Mouse (Mus musculus): ENCODE results near the gene Ackr3. TPM values are rescaled to one million over a fixed set of nuclear protein-coding genes. Genes with fewer than 3 reads are reported as not detected.

Gene Ackr3
- total RNA-seq (2017) = 8.7 TPM in 1 of 3 replicates, not detected in the others

GRCm38 (mm10) chr1:90203783-90204690 is at the start of gene Ackr3:
Ackr3 (plus strand) TSS chr1:90203980.
- ATAC-seq (replicated peaks; ENCODE audit: insufficient number of reproducible peaks, low FRiP score, low TSS enrichment, poor library complexity, severe bottlenecking) = no peak

GRCm38 (mm10) chr1:90156589-90156988 is 47.2 kb upstream of the Ackr3 start:
- ATAC-seq (replicated peaks; ENCODE audit: insufficient number of reproducible peaks, low FRiP score, low TSS enrichment, poor library complexity, severe bottlenecking) = no peak

GRCm38 (mm10) chr1:90159927-90160326 is 43.9 kb upstream of the Ackr3 start:
- ATAC-seq (replicated peaks; ENCODE audit: insufficient number of reproducible peaks, low FRiP score, low TSS enrichment, poor library complexity, severe bottlenecking) = no peak

- ATAC-seq (replicated peaks; ENCODE audit: insufficient number of reproducible peaks, low FRiP score, low TSS enrichment, poor library complexity, severe bottlenecking) = no peak
Observed at GRCm38 (mm10) chr1:90161623-90162022, 42.2 kb upstream of the Ackr3 start.

GRCm38 (mm10) chr1:90162379-90162857 is 41.4 kb upstream of the Ackr3 start:
- ATAC-seq (replicated peaks; ENCODE audit: insufficient number of reproducible peaks, low FRiP score, low TSS enrichment, poor library complexity, severe bottlenecking) = no peak

- ATAC-seq (replicated peaks; ENCODE audit: insufficient number of reproducible peaks, low FRiP score, low TSS enrichment, poor library complexity, severe bottlenecking) = no peak
Observed at GRCm38 (mm10) chr1:90163161-90163560, 40.6 kb upstream of the Ackr3 start.

GRCm38 (mm10) chr1:90164319-90164718 is 39.5 kb upstream of the Ackr3 start:
- ATAC-seq (replicated peaks; ENCODE audit: insufficient number of reproducible peaks, low FRiP score, low TSS enrichment, poor library complexity, severe bottlenecking) = no peak

- ATAC-seq (replicated peaks; ENCODE audit: insufficient number of reproducible peaks, low FRiP score, low TSS enrichment, poor library complexity, severe bottlenecking) = no peak
Observed at GRCm38 (mm10) chr1:90174338-90174737, 29.4 kb upstream of the Ackr3 start.

GRCm38 (mm10) chr1:90176223-90176622 is 27.6 kb upstream of the Ackr3 start:
- no peak for ATAC-seq (replicated peaks; ENCODE audit: insufficient number of reproducible peaks, low FRiP score, low TSS enrichment, poor library complexity, severe bottlenecking)

GRCm38 (mm10) chr1:90177565-90177964 is 26.2 kb upstream of the Ackr3 start:
- no peak for ATAC-seq (replicated peaks; ENCODE audit: insufficient number of reproducible peaks, low FRiP score, low TSS enrichment, poor library complexity, severe bottlenecking)

GRCm38 (mm10) chr1:90177978-90178377 is 25.8 kb upstream of the Ackr3 start:
- no peak for ATAC-seq (replicated peaks; ENCODE audit: insufficient number of reproducible peaks, low FRiP score, low TSS enrichment, poor library complexity, severe bottlenecking)

GRCm38 (mm10) chr1:90180479-90180878 is 23.3 kb upstream of the Ackr3 start:
- ATAC-seq (replicated peaks; ENCODE audit: insufficient number of reproducible peaks, low FRiP score, low TSS enrichment, poor library complexity, severe bottlenecking) = no peak

GRCm38 (mm10) chr1:90180966-90181699 is 22.6 kb upstream of the Ackr3 start:
- ATAC-seq (replicated peaks; ENCODE audit: insufficient number of reproducible peaks, low FRiP score, low TSS enrichment, poor library complexity, severe bottlenecking) = no peak

- no peak for ATAC-seq (replicated peaks; ENCODE audit: insufficient number of reproducible peaks, low FRiP score, low TSS enrichment, poor library complexity, severe bottlenecking)
Observed at GRCm38 (mm10) chr1:90182521-90182920, 21.3 kb upstream of the Ackr3 start.

GRCm38 (mm10) chr1:90183602-90184001 is 20.2 kb upstream of the Ackr3 start:
- no peak for ATAC-seq (replicated peaks; ENCODE audit: insufficient number of reproducible peaks, low FRiP score, low TSS enrichment, poor library complexity, severe bottlenecking)

GRCm38 (mm10) chr1:90186173-90186572 is 17.6 kb upstream of the Ackr3 start:
- ATAC-seq (replicated peaks; ENCODE audit: insufficient number of reproducible peaks, low FRiP score, low TSS enrichment, poor library complexity, severe bottlenecking) = no peak

GRCm38 (mm10) chr1:90186874-90187273 is 16.9 kb upstream of the Ackr3 start:
- no peak for ATAC-seq (replicated peaks; ENCODE audit: insufficient number of reproducible peaks, low FRiP score, low TSS enrichment, poor library complexity, severe bottlenecking)

- ATAC-seq (replicated peaks; ENCODE audit: insufficient number of reproducible peaks, low FRiP score, low TSS enrichment, poor library complexity, severe bottlenecking) = no peak
Observed at GRCm38 (mm10) chr1:90189046-90189445, 14.7 kb upstream of the Ackr3 start.

GRCm38 (mm10) chr1:90201246-90201645 is 2.5 kb upstream of the Ackr3 start:
- no peak for ATAC-seq (replicated peaks; ENCODE audit: insufficient number of reproducible peaks, low FRiP score, low TSS enrichment, poor library complexity, severe bottlenecking)

- no peak for ATAC-seq (replicated peaks; ENCODE audit: insufficient number of reproducible peaks, low FRiP score, low TSS enrichment, poor library complexity, severe bottlenecking)
Observed at GRCm38 (mm10) chr1:90201655-90202054, 2.1 kb upstream of the Ackr3 start.

Data from monocyte, adult 5-6 weeks (primary cell).